Mouse (Mus musculus) embryonic facial prominence, embryonic 14.5 days (tissue): Measurements from ENCODE around the gene Snx30. TPM values are rescaled to one million over a fixed set of nuclear protein-coding genes. Genes with fewer than 3 reads are reported as not detected.

ENCODE experiments used
- ATAC-seq: fragments of 200-750 bp; cut with Nextera tagmentation; 2 replicates; pipeline ENCODE4 v1.8.0; 2017; ENCODE audit warnings: low read depth, moderate number of reproducible peaks, moderate TSS enrichment
- DNase-seq: peaks from one replicate; pipeline ENCODE4 v3.0.0-alpha.2; 2015; ENCODE audit warnings: low spot score
- H3K27ac ChIP-seq: fragments of 300-500 bp; sonication (generic); replicated peaks from 2 replicates; pipeline ENCODE4 v1.5.1; 2014; ENCODE audit warnings: low read depth, mild to moderate bottlenecking, low read length, moderate library complexity
- H3K27me3 ChIP-seq: fragments of 300-500 bp; sonication (generic); replicated peaks from 2 replicates; pipeline ENCODE4 v1.6.1; 2014; ENCODE audit warnings: low read length; ENCODE audit not compliant: control insufficient read depth, insufficient read depth
- H3K36me3 ChIP-seq: fragments of 300-500 bp; sonication (generic); 2 replicates; pipeline ENCODE4 v1.6.1; 2014; ENCODE audit warnings: low read length, mixed read lengths; ENCODE audit not compliant: control insufficient read depth, insufficient read depth
- H3K4me1 ChIP-seq: fragments of 300-500 bp; sonication (generic); 2 replicates; pipeline ENCODE4 v1.6.1; 2014; ENCODE audit warnings: antibody characterized with exemption, low read length; ENCODE audit not compliant: control insufficient read depth, insufficient read depth
- H3K4me2 ChIP-seq: fragments of 300-500 bp; sonication (generic); 2 replicates; pipeline ENCODE4 v1.6.1; 2014; ENCODE audit warnings: low read depth, mild to moderate bottlenecking, low read length, moderate library complexity, mixed read lengths
- H3K4me3 ChIP-seq: fragments of 300-500 bp; sonication (generic); 2 replicates; pipeline ENCODE4 v1.5.1; 2014; ENCODE audit warnings: low read depth, mild to moderate bottlenecking, low read length
- H3K9ac ChIP-seq: fragments of 300-500 bp; sonication (generic); 2 replicates; pipeline ENCODE4 v1.6.1; 2014; ENCODE audit warnings: low read depth, mild to moderate bottlenecking, low read length, moderate library complexity, mixed read lengths
- H3K9me3 ChIP-seq: fragments of 300-500 bp; sonication (generic); 2 replicates; pipeline ENCODE4 v1.6.1; 2016; ENCODE audit warnings: low read length; ENCODE audit not compliant: control insufficient read depth
- WGBS: fragments of 180-500 bp; shearing (Covaris S2); extraction: QIAGEN DNeasy Blood & Tissue Kit; methylation state at CpG from one replicate; pipeline ENCODE4 v1.1.7; 2014; 5-methylcytosine and 5-hydroxymethylcytosine counted together
- polyA plus RNA-seq: library from polyadenylated mRNA; unstranded; fragments of >200 nt; fragmentation: Nextera tagmentation; extraction: Ambion mirVana; gene quantifications from 2 replicates; pipeline ENCODE4 v1.2.1, GENCODE M21; 2014

Gene Snx30
- polyA plus RNA-seq, 1 experiment from 2014 or later, result 14.1 TPM

- no peak; the same call in 1 of the 2 replicates for ATAC-seq
- Histone ChIP-seq H3K27ac (no peak overlapping the region), H3K4me2 (no peak overlapping the region), H3K4me3 (no peak overlapping the region), H3K9ac (no peak overlapping the region), H3K9me3 (no peaks in the 10 kb centered on the region), H3K36me3 (no peaks in the 10 kb centered on the region), H3K4me1 (no peaks in the 10 kb centered on the region), H3K27me3 (no peaks in the 10 kb centered on the region)
- no peak for DNase-seq
- WGBS, result 90% methylated on average over 3 of the region's 3 CpGs
These were observed 122.0 kb downstream of the Snx30 start for GRCm38 (mm10) chr4:59927666-59928065.

GRCm38 (mm10) chr4:59928347-59928746 is 122.7 kb downstream of the Snx30 start:
- DNase-seq (peak; percentile 81), ATAC-seq (peak; percentile 79; the same call in 1 of the 2 replicates)
- Histone ChIP-seq H3K9me3 (no peaks in the 10 kb centered on the region), H3K4me2 (no peak overlapping the region), H3K27ac (no peak overlapping the region), H3K36me3 (no peaks in the 10 kb centered on the region), H3K9ac (no peak overlapping the region), H3K4me1 (no peaks in the 10 kb centered on the region), H3K27me3 (no peaks in the 10 kb centered on the region), H3K4me3 (no peak overlapping the region)
- WGBS, result 18% methylated on average over 6 of the region's 6 CpGs

GRCm38 (mm10) chr4:59932505-59933281 is 127.1 kb downstream of the Snx30 start:
- H3K27me3 ChIP-seq, result no peaks in the 10 kb centered on the region
- no peaks in the 10 kb centered on the region for H3K36me3 ChIP-seq
- WGBS, result 58% methylated on average over 6 of the region's 6 CpGs
- ATAC-seq, result peak; percentile 85
- no peaks in the 10 kb centered on the region for H3K9me3 ChIP-seq
- no peaks in the 10 kb centered on the region for H3K4me1 ChIP-seq
- H3K9ac ChIP-seq, result no peak overlapping the region
- no peak overlapping the region for H3K27ac ChIP-seq
- no peak overlapping the region for H3K4me2 ChIP-seq
- no peak overlapping the region for H3K4me3 ChIP-seq
- DNase-seq, result peak; percentile 16

- Histone ChIP-seq H3K4me3 (no peak overlapping the region), H3K9me3 (no peaks in the 10 kb centered on the region), H3K27ac (no peak overlapping the region), H3K27me3 (no peaks in the 10 kb centered on the region), H3K4me1 (no peaks in the 10 kb centered on the region), H3K36me3 (no peaks in the 10 kb centered on the region), H3K9ac (no peak overlapping the region), H3K4me2 (no peak overlapping the region)
- WGBS, result 61% methylated on average over 2 of the region's 2 CpGs
- DNase-seq (no peak), ATAC-seq (no peak)
These were observed 131.9 kb downstream of the Snx30 start for GRCm38 (mm10) chr4:59937543-59937942.

Other genes starting within 250 kb of the Snx30 start
- gene Hsdl2, start 224.3 kb upstream of the Snx30 start, polyA plus RNA-seq, result 23.1 and 25.4 TPM in 2 replicates
- 14.9 and 18.5 TPM in 2 replicates for gene E130308A19Rik, start 179.6 kb upstream of the Snx30 start, polyA plus RNA-seq
- 34.3 and 40.6 TPM in 2 replicates for gene Inip, start 4.3 kb upstream of the Snx30 start, polyA plus RNA-seq
- 0.41 and 0.84 TPM in 2 replicates for gene Slc46a2, start 109.2 kb downstream of the Snx30 start, polyA plus RNA-seq
- gene Mup4, start 154.9 kb downstream of the Snx30 start, polyA plus RNA-seq, result not detected in 2 replicates
- gene Mup6, start 158.5 kb downstream of the Snx30 start, polyA plus RNA-seq, result not detected in 2 replicates